Mouse (Mus musculus): ENCODE data around the gene Spag6l.
"Not testable (repeated sequence)": the region's sequence is repeated elsewhere in the genome, so short reads cannot be mapped to it uniquely, and the experiment has no call there.

Gene Spag6l

GRCm38 (mm10) chr16:16828757-16829615, at the start of gene Spag6l:
TSS of gene Spag6l (minus strand) at chr16:16829456.
- peak; percentile 88 for DNase-seq (ENCODE audit: low spot score)

GRCm38 (mm10) chr16:16879025-16879424, 49.8 kb upstream of the Spag6l start:
- DNase-seq (ENCODE audit: low spot score) = no peak

GRCm38 (mm10) chr16:16870617-16871331, 41.5 kb upstream of the Spag6l start, which contains the start of the genes Top3b and Vpreb1:
TSS of gene Top3b (plus strand) at chr16:16870736.
TSS of gene Vpreb1 (minus strand) at chr16:16870843.
- peak; percentile 93 for DNase-seq (ENCODE audit: low spot score)

GRCm38 (mm10) chr16:16870241-16870616, 41.0 kb upstream of the Spag6l start:
- DNase-seq (ENCODE audit: low spot score) = no peak

- peak; percentile 15 for DNase-seq (ENCODE audit: low spot score)
These were observed 36.7 kb upstream of the Spag6l start for GRCm38 (mm10) chr16:16865696-16866561.

GRCm38 (mm10) chr16:16865217-16865616, 36.0 kb upstream of the Spag6l start:
- DNase-seq (ENCODE audit: low spot score) = no peak

GRCm38 (mm10) chr16:16863978-16864377, 34.7 kb upstream of the Spag6l start, which contains the start of gene Igll1:
TSS of gene Igll1 (minus strand) at chr16:16863985.
- DNase-seq (ENCODE audit: low spot score) = no peak

- no peak for DNase-seq (ENCODE audit: low spot score)
These were observed 33.0 kb upstream of the Spag6l start for GRCm38 (mm10) chr16:16862288-16862687.

GRCm38 (mm10) chr16:16856731-16857476, 27.6 kb upstream of the Spag6l start:
- no peak for DNase-seq (ENCODE audit: low spot score)

GRCm38 (mm10) chr16:16856054-16856453, 26.8 kb upstream of the Spag6l start:
- not testable (repeated sequence) for DNase-seq (ENCODE audit: low spot score)

GRCm38 (mm10) chr16:16855541-16855940, 26.3 kb upstream of the Spag6l start:
- no peak for DNase-seq (ENCODE audit: low spot score)

GRCm38 (mm10) chr16:16854836-16855235, 25.6 kb upstream of the Spag6l start:
- DNase-seq (ENCODE audit: low spot score) = peak; percentile 56

- no peak for DNase-seq (ENCODE audit: low spot score)
These were observed 23.2 kb upstream of the Spag6l start for GRCm38 (mm10) chr16:16852411-16852810.

- DNase-seq (ENCODE audit: low spot score) = no peak
These were observed 19.9 kb upstream of the Spag6l start for GRCm38 (mm10) chr16:16849196-16849595.

- DNase-seq (ENCODE audit: low spot score) = no peak
These were observed 415 bp upstream of the Spag6l start for GRCm38 (mm10) chr16:16829671-16830070.

GRCm38 (mm10) chr16:16826223-16826622, 3.0 kb downstream of the Spag6l start:
- DNase-seq (ENCODE audit: low spot score) = no peak

GRCm38 (mm10) chr16:16825476-16825875, 3.8 kb downstream of the Spag6l start:
- no peak for DNase-seq (ENCODE audit: low spot score)

GRCm38 (mm10) chr16:16806325-16806724, 22.9 kb downstream of the Spag6l start:
- no peak for DNase-seq (ENCODE audit: low spot score)
